Mouse (Mus musculus): ENCODE data around the gene Gm42715.
"Not testable (repeated sequence)": the region's sequence is repeated elsewhere in the genome, so short reads cannot be mapped to it uniquely, and the experiment has no call there.

Gm42715 gene

DNA sequence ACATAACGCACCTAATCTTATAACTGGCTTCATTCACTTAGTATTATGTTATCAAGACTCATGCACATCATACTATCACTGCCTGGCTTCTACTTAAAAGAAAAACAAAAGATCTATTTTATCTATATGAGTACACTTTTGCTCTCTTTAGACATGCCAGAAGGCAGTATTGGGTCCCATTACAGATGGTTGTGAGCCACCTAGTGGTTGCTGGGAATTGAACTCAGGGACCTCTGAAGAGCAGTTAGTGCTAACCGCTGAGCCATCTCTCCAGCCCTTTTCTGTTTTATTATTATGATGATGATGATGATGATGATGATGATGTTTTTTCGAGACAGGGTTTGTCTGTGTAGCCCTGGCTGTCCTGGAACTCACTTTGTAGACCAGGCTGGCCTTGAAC lies 21.0 kb upstream of the Gm42715 start:
- no peak for DNase-seq

DNA sequence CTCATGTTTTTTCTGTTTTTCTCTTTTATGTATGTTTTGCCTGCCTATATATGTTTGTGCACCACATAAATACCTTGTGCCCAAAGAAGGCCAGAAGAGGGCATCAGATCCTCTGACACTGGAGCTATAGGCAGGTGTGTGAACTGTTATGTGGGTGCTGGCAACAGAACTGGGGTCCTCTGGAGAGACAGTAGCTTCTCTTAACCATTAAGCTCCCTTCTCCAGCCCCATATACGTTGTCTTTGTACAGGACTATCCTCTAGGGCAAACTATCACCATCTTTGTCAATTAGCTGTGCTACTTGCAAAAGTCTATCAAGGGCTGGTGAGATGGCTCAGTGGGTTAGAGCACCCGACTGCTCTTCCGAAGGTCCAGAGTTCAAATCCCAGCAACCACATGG lies 11.1 kb upstream of the Gm42715 start:
- DNase-seq: no peak

DNA sequence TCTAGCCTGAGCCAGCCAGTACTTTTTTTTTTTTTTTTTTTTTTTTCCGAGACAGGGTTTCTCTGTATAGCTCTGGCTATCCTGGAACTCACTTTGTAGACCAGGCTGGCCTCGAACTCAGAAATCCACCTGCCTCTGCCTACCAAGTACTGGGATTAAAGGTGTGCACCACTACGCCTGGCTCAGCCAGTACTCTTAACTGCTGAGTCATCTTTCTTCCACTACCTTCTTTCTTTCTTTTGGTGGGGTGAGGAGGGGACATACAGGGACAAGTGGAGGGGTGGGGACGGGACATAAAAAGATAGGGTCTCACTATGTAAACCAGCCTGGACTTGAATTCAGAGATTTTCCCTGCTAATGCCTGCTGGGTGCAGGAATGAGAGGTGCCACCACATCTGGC lies 9.6 kb upstream of the Gm42715 start:
- not testable (repeated sequence) for DNase-seq

DNA sequence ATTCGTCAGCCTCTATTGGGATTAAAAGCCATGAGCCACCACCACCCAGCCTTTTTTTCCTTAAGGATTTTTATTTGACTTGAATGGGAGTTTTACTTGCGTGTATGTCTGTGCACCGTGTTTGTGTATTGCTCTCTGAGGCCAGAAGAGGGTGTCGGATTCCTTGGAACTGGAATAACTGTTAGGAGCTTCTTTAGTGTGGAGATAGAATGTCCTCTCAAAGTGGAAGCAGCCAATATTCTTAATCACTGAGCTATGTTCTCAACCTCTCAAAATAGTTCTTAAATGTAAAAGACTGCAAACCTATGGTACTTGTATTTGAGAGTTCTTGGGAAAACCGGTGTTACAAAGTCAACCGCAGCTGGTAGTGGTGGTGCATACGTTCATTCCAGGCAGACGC lies 8.1 kb upstream of the Gm42715 start:
- peak; percentile 67 for DNase-seq

DNA sequence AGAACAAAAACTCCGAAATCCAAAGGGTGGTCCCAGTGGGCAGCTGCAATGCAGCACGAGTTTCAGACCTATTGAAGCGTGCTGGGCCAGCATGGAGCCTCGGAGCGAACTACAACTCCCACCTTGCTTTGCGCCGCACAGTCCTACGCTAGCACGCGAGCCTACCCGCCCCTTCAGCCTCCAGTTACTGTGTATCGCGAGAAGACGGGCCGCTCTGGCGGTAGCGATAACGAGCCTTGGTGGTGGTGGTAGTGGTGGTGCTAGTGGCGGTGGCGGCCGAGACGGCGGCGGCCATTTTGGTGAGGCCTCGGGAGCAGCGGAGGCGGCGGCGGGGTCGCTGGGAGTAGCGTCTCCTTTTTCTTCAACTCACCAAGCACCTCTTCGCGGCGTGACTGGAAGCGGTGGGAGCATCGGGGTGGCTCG lies 7.6 kb upstream of the Gm42715 start, which contains the start of gene Srcap:
Srcap (plus strand) TSS at position 176 of the 423 bp plus-strand sequence.
- DNase-seq: peak; percentile 97

DNA sequence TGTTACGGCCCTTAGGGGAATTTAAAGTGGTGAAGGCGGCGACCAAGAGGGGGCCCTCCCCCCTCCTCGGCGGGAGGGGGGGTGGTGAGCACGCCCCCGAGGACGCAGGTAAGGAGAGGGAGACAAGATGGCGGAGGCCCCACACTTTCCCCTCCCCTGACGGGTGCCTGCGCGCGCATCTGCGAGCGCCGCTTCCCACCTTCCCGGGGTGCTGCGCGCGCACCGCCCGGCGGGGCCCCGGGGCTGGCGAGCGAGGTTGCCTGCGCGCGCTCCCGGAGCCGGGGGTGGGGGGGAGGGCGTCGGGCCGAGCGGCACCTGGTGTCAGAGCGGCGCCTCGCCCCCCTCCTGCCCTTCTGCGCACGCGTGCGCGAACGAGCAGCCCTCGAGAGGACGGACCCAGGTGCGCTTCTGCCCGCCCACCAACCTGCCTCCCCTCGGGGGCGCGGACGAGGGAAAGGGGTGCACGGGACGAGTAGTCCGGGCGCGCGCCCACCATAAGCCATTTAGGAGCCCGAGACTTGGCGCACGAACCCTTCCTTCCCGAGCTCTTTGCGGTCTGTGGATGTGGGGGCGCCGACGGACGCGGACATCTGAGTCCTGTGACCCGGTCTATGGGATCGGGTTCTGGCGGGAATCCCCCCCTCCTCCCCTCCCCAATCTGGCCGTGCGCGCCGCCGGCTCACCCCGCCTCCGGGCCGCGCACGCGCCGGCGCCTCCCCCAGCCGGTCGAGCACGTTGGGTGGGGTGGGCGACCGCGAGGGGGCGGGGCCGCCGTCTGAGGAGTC lies 7.0 kb upstream of the Gm42715 start:
- DNase-seq: peak; percentile 92

DNA sequence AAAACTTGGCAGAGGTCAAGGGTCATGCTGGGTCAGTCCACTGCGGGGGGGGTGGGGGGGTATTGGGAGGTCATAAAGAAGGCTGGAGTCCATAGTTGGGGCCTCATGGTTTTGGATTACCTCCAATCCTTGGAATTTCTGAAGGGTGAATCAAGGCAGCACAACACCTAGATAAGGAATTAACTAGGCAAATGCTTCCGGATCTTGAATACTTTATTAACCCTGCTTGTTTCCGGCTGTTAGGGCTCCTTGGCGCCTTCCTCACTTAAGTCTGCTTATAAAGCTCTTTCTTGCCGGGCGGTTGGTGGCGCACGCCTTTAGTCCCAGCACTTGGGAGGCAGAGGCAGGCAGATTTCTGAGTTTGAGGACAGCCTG lies 6.4 kb upstream of the Gm42715 start:
- DNase-seq: peak; percentile 61

DNA sequence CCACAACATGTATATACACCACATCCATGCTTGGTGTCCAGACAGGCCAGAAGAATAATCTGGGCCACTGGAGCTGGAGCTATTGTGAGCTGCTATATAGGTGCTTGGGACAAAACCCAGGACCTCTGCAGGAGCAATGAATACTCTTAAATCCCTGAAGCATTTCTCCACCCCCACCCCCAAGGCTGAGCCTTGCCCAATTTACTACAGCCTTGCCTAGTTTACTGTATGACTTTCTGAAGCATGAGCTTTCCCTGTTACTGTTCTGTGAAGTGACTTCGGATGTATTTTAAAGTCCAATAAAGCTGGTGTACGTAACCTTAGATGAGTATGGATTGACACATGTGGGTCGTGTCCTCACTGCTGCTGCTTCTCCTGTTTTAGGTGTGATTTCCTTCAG lies 5.6 kb upstream of the Gm42715 start:
- no peak for DNase-seq

DNA sequence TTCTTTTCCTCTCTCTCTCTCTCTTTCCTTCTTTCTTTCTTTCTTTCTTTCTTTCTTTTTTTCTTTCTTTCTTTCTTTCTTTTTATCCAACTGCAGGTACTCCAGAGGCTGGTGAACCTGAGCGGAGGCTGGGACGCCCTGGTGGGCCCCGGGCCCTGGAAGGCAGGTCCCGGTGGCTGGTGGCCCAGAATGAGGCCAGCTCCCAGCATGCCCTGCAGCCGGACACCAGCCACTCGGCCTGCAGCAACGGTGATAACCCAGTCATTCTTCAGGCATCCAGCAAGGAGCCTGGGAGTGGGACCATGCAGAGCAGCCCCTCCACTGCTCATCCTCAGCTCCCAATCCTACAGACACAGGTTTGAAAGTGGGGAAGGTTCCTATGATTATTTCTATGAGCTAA lies 3.5 kb upstream of the Gm42715 start:
- DNase-seq: no peak

DNA sequence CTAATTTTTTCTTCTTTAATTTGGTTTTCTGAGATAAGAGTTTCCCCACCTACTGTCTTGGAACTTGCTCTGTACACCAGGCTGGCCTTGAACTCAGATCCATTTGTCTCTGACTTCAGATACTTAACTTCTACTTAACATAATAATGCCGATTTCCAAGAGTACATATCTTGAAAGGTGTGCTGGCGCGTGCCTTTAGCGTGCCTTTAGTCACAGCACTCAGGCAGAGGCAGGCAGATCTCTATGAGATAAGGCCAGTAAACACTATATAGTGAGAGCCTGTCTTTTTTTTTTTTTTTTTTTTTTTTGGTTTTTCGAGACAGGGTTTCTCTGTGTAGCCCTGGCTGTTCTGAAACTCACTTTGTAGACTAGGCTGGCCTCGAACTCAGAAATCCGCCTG lies 3.0 kb upstream of the Gm42715 start:
- DNase-seq: no peak

DNA sequence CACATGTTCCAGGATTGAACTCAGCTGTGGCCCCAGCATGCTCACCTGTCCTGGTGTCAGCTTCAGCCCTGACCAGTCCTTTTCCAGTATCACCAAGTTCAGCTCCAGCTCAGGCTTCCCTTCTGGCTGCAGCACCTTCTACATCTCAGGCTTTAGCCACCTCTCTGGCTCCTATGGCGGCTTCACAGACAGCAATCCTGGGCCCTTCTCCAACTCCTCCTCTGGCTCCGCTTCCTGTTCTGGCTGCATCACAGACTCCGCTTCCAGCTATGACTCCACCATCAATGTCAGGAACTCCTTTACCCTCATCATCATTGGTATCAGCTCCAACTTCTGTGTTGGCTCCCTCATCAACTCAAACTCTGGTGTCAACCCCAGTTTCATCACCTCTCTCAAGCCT lies 22.3 kb downstream of the Gm42715 start:
- DNase-seq: no peak

DNA sequence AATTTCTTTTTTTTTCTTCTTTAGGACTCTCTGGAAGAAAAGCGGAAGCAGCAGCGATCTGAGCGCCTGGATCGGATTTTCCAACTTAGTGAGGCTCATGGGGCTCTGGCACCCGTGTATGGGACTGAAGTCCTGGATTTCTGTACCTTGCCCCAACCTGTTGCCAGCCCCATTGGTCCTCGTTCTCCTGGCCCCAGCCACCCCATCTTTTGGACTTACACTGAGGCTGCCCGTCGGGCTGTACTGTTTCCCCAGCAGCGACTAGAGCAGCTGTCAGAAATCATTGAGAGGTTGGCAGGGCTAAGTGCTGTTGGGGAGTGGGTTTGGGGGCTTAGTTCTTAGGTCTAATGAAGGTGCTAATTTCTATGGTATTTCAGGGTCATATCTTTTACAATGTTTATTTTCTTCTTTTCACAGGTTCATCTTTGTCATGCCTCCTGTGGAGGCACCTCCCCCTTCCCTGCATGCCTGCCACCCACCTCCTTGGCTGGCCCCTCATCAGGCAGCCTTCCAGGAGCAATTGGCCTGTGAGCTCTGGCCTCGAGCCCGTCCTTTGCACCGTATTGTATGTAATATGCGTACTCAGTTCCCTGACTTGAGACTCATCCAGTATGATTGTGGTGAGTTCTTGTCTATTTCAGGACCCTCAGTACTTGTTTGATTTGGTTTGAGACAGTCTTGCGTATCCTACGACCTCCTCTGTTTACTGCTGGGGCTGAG lies 29.9 kb downstream of the Gm42715 start:
- peak; percentile 80 for DNase-seq

DNA sequence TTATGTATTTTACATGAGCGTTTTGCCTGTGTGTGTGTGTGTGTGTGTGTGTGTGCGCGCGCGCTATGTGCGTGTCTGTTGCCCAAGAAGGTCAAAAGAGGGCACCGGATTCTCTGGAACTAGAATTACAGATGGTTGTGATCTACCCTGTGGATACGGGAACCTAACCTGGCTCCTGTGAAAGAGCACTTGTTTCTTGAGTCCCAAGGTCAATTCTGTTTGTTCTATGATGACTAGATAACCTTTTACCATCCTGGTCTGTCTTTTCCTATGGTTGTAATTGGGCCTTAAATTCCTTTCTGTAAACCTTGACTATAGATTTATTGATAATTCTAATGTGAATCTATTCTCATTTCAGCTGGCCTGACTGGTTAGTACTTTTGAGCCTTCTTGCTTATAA lies 32.2 kb downstream of the Gm42715 start:
- no peak for DNase-seq

DNA sequence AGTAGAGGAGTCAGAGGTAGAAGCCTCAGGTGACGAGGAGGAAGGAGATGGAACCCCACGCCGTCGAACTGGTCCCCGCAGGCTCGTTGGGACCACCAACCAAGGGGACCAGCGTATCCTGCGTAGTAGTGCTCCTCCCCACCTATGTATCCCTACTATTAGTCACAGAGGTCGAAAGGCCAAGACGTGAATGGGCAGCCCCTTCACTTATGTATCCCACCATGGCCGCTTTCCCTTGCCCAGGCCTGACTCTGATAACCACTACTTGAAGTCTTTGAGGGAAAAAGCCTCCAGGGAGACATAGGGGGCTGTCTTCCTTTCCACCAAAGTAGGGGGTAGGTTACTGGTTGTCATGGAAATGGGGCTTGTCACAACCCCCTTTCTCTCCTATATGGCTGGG lies 41.2 kb downstream of the Gm42715 start:
- no peak for DNase-seq

DNA sequence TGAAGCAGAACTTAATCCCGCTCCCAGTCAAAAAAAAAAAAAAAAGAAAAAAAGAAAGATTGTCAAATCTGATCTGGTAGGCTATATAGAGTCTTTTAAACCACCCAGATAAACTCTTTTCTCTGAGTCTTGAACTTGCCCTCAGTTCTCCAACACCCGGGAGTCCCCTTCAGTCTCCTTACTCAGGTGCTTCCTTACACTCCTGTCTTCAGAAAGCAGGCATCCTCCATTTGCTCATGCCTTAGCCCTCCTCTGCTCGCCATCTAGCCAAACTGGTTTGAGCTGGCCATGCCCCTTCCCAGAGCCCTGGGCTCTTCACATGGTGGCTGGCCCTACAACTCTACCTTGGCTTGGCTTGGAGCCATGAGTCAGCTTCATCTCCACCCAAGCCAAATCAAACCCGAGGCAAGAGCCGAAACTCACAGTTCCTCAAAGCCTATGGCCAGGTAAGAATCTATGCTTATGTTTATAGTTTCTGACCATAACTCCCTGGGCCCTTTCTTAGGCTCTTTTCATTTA lies 42.0 kb downstream of the Gm42715 start, which contains the start of gene Tmem265:
Tmem265 (plus strand) TSS at position 51 of the 519 bp plus-strand sequence.
- DNase-seq: no peak

DNA sequence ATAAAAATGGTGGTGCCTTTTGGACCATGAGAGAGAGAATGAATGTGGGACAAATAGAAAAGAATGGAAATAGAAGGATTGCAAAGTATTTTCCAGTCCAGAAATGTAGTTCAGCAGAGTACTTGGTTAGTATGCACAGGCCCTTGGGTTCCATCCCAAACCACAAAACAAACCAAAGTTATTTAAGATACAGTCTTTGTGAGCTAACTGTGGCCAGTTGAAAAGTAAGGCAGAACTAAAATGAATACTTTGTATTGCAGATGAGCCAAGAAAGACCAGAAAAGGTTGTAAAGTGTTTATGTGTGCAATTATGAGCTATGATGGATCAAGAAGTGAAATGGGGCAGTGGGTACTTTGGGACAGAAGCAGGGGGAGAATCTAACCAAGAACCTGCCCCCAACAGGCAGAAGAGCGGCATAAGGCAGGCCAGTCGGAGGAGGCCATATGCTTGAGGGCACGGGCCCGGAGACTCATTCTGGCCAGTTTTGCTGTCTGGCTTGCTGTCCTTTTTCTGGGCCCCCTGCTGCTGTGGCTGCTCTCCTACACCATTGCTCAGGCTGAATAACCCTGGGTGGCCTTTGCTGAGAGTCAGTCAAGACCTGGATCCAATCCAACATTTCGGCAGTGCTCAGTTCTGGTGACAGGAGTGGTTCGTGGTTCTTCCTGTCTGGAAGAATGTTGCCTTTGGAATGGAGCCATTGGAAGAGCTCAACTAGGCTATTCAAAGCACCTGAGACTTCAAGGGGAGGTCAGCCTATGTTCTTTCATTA lies 45.2 kb downstream of the Gm42715 start:
- peak; percentile 98 for DNase-seq

DNA sequence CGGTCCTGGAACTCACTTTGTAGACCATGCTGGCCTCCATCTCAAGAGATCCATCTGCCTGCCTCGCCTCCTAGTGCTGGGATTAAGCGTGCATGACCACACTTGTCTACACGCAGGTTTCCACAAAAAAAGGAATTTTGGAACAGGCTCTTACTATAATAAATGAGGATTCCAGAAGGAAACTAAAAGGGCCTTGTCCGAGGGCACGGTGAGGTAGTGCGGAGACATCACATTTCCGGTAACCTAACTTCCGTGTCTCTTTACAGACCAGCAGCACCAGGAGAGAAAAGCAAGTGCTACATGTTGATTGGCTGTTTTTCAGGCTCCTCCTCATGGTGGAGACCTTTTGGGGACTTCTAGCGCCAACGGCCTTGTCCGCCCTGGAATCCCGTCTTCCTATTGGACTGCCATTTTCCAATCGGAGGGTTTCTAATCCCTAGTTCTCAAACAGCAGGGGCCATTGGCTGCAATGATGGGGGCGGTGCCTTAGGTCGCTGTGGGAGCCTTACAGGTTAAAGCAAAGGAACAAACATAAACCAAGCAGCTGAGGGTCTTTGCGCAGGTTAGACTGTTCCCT lies 53.6 kb downstream of the Gm42715 start, which contains the start of gene Phkg2:
Phkg2 (plus strand) TSS at position 446 of the 577 bp plus-strand sequence.
- DNase-seq: peak; percentile 98

DNA sequence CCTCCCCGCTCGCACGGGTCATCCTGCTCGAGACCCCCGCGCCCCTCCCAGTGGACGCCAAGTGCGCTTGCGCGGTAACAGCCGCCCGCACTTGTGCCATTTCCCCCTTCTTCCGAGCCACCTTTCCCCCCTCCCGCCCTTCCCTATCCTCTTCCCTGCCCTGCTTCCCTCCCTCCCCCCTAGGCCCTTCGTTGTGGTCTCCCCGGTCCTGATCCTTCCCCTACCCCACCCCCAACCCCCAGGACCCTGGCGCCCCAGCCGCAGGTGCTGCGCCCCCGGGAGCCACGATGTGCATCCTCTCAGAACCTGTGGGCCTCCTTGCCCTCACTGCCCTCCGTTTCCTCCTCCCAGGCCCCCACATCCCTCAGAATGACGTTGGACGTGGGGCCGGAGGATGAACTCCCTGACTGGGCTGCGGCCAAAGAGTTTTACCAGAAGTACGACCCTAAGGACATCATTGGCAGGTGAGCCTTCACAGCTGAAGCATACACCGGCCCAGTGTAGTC lies 54.2 kb downstream of the Gm42715 start:
- peak; percentile 56 for DNase-seq

DNA sequence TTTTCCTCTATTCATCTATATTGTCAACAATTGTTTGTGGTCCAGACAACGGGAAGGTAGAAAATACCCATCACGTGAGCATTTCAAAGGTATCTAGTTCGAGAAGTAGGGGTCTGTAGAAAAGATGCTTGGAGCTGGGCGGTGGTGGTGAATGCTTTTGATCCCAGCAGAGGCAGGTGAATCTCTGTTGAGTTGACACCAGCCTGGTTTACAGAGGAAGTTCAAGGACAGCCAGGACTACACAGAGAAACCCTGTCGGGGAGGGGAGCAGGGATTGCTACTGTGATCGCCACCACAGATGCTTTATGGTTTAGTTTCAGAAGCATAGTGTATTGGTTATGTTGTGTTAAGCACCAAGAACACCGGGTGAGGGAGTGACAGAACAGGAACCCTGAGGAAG lies 54.7 kb downstream of the Gm42715 start:
- DNase-seq: peak; percentile 37

DNA sequence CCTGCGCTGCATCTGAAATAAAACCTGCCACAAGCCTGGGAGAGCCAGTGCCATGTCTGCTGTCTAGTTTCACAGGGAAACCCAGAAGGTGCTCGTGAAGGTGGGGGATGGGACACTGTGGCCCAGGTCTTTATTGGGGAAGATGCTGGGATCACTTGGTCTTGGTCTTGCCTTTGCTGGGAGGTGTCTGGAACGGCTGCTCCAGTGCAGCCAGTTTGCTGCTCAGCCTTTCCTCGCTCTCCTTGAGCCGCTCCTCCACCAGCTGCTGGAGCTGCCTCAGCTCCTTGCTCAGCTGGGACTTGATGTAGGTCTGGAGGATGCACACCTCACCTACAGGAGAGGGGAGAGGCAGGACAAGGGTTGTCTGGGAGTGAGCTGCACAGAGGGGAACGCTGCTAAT lies 63.9 kb downstream of the Gm42715 start:
- no peak for DNase-seq

DNA sequence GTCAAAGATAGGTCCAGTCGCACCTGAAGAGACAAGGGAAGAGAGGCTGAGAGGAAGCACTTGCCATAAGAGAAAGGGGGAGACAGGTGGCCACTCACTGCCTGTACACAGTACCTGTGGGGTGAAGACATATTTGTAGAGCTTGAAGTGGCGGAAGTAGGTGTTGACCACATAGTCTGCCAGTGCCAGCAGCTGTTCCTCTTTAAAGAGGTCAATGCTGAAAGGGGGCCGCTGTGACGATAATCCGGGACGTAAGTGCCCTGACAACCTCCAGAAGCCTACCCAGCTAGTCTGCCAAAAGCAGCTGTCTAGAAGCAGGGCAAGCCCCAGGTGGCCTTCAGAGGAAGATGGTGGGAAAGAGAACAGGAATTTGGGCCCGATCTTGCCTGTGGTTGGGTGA lies 65.6 kb downstream of the Gm42715 start:
- DNase-seq: no peak

DNA sequence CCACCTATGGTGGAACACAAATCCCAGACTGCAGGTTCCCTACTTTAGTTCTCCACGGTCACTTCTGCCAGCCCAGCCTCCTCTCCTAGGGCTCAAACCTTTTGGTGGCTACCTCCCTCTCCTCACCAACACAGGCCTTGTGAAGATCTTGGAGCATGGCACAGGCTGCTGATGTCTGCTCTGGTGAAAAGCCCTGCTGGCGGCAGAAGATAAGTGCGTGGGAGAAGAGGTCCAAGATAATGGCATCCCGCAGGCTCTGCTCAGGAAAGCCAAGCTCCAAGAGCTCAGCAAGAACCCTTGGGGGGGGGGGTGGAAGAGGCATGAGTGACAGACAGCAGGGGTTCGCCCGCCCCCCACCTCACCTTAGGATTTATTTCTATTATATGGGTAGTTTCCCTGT lies 66.8 kb downstream of the Gm42715 start:
- DNase-seq: no peak

DNA sequence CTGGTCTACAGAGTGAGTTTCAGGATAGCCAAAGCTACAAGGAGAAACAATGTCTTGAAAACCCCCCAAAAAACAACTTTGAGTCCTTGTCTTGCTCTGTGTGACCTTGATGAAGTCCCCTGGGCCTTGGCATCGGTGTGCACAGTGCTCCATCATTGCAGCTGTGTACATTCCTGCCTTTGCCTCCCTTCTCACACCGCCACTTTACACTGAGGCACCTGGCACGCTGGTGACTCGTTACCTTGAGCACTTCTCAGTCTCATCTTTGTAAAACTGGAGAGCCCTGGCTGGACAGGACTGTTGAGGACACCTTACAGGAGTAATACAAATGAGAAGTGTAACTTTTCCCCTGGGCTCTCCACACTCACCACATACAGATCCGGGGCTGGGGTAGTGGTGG lies 67.8 kb downstream of the Gm42715 start:
- DNase-seq: no peak

All from cerebellum, adult 9-10 months (tissue).